Mouse (Mus musculus) kidney, postnatal 14 days (tissue): ENCODE results near the gene Gm14419.
"Not testable (repeated sequence)": the region's sequence is repeated elsewhere in the genome, so short reads cannot be mapped to it uniquely, and the experiment has no call there.

ENCODE experiments used
- DNase-seq: peaks from one replicate; pipeline ENCODE4 v3.0.0; 2022; ENCODE audit warnings: mixed read lengths

Gm14419 gene

DNA sequence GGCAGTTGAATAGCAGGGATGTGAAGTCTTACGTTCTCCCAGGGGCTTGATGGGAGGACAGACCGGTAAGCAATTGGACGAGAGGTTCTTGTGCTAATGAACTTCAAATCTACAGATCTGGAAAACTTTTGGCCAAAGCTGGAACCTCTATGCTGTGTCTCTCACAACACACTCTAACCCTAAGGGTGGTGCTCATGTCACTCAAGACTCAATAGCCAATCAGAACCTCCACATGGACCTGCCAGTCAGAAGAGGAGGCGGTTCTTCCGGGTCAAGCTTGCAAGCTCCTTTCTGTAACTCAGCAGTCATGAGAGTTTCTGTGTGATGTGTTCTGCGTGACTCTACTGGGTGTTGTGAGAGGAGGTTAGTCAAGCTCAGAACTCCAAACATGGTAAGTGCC lies at the start of gene Gm14419:
Gm14419 (plus strand) TSS at position 301 of the 400 bp plus-strand sequence.
- not testable (repeated sequence) for DNase-seq
